Mouse (Mus musculus): ENCODE results near the gene Ppp6r3. TPM values are rescaled to one million over a fixed set of nuclear protein-coding genes. Genes with fewer than 3 reads are reported as not detected.

The Ppp6r3 gene
- total RNA-seq, 2 experiments from 2014 or later: 77.7 to 87.2 TPM

GRCm38 (mm10) chr19:3529781-3530180 is 45.8 kb downstream of the Ppp6r3 start:
- ATAC-seq (ENCODE audit: poor library complexity, severe bottlenecking): no peak

- ATAC-seq (ENCODE audit: poor library complexity, severe bottlenecking): no peak
These were observed 46.9 kb downstream of the Ppp6r3 start for GRCm38 (mm10) chr19:3528646-3529045.

- ATAC-seq (ENCODE audit: poor library complexity, severe bottlenecking): no peak
These were observed 48.0 kb downstream of the Ppp6r3 start for GRCm38 (mm10) chr19:3527531-3527930.

- no peak for ATAC-seq (ENCODE audit: poor library complexity, severe bottlenecking)
These were observed 55.9 kb downstream of the Ppp6r3 start for GRCm38 (mm10) chr19:3519471-3520169.

GRCm38 (mm10) chr19:3497216-3497615 is 78.3 kb downstream of the Ppp6r3 start:
- ATAC-seq (ENCODE audit: poor library complexity, severe bottlenecking): no peak

GRCm38 (mm10) chr19:3489826-3490225 is 85.7 kb downstream of the Ppp6r3 start:
- ATAC-seq (ENCODE audit: poor library complexity, severe bottlenecking): no peak

- ATAC-seq (ENCODE audit: poor library complexity, severe bottlenecking): no peak
These were observed 92.7 kb downstream of the Ppp6r3 start for GRCm38 (mm10) chr19:3482831-3483230.

- ATAC-seq (ENCODE audit: poor library complexity, severe bottlenecking): no peak
These were observed 95.4 kb downstream of the Ppp6r3 start for GRCm38 (mm10) chr19:3480101-3480500.

- ATAC-seq (ENCODE audit: poor library complexity, severe bottlenecking): no peak
These were observed 98.6 kb downstream of the Ppp6r3 start for GRCm38 (mm10) chr19:3476996-3477395.

- ATAC-seq (ENCODE audit: poor library complexity, severe bottlenecking): 0 out of 2 replicates have a peak, but pooled peaks have one; percentile 47
These were observed 104.3 kb downstream of the Ppp6r3 start for GRCm38 (mm10) chr19:3471218-3471617.

GRCm38 (mm10) chr19:3467574-3467973 is 108.0 kb downstream of the Ppp6r3 start:
- ATAC-seq (ENCODE audit: poor library complexity, severe bottlenecking): no peak

GRCm38 (mm10) chr19:3459986-3460385 is 115.6 kb downstream of the Ppp6r3 start:
- ATAC-seq (ENCODE audit: poor library complexity, severe bottlenecking): no peak

GRCm38 (mm10) chr19:3458331-3459099 is 117.0 kb downstream of the Ppp6r3 start:
- ATAC-seq (ENCODE audit: poor library complexity, severe bottlenecking): no peak

- ATAC-seq (ENCODE audit: poor library complexity, severe bottlenecking): no peak
These were observed 117.8 kb downstream of the Ppp6r3 start for GRCm38 (mm10) chr19:3457700-3458099.

- 0 out of 2 replicates have a peak, but pooled peaks have one; percentile 10 for ATAC-seq (ENCODE audit: poor library complexity, severe bottlenecking)
These were observed 123.9 kb downstream of the Ppp6r3 start for GRCm38 (mm10) chr19:3451649-3452048.

- peak; percentile 71 for ATAC-seq (ENCODE audit: poor library complexity, severe bottlenecking)
These were observed 124.4 kb downstream of the Ppp6r3 start for GRCm38 (mm10) chr19:3451170-3451569.

- ATAC-seq (ENCODE audit: poor library complexity, severe bottlenecking): no peak
These were observed 124.8 kb downstream of the Ppp6r3 start for GRCm38 (mm10) chr19:3450714-3451113.

- ATAC-seq (ENCODE audit: poor library complexity, severe bottlenecking): no peak
These were observed 126.3 kb downstream of the Ppp6r3 start for GRCm38 (mm10) chr19:3449248-3449647.

GRCm38 (mm10) chr19:3447348-3447747 is 128.2 kb downstream of the Ppp6r3 start:
- no peak for ATAC-seq (ENCODE audit: poor library complexity, severe bottlenecking)

- ATAC-seq (ENCODE audit: poor library complexity, severe bottlenecking): no peak
These were observed 134.5 kb downstream of the Ppp6r3 start for GRCm38 (mm10) chr19:3441092-3441491.

GRCm38 (mm10) chr19:3440667-3441066 is 134.9 kb downstream of the Ppp6r3 start:
- ATAC-seq (ENCODE audit: poor library complexity, severe bottlenecking): no peak

- ATAC-seq (ENCODE audit: poor library complexity, severe bottlenecking): no peak
These were observed 137.6 kb downstream of the Ppp6r3 start for GRCm38 (mm10) chr19:3437980-3438379.
